Mouse (Mus musculus): ENCODE results near the gene Rara.

- TF ChIP-seq TCF12 (IDR thresholded peaks at IDR 0.05; ENCODE audit: low read depth, low read length) (no peak), CTCF (conservative IDR thresholded peaks at IDR 0.05 in 1 of 2, IDR thresholded peaks at IDR 0.05 in 1 of 2; ENCODE audit: low read depth in 2 of 2, low read length in 2 of 2) (no peak), EP300 (IDR thresholded peaks at IDR 0.05; ENCODE audit: low read length) (no peak), SMC3 (IDR thresholded peaks at IDR 0.05; ENCODE audit: low read depth, low read length) (no peak), POLR2A (IDR thresholded peaks at IDR 0.05; ENCODE audit: low read depth, low read length) (no peak), MAZ (IDR thresholded peaks at IDR 0.05; ENCODE audit: low read depth, low read length) (no peak), USF2 (conservative IDR thresholded peaks at IDR 0.05; ENCODE audit: low read depth, low read length) (no peak), MXI1 (IDR thresholded peaks at IDR 0.05; ENCODE audit: low read depth, low read length) (no peak), CHD2 (IDR thresholded peaks at IDR 0.05; ENCODE audit: low read length) (no peak), ZKSCAN1 (IDR thresholded peaks at IDR 0.05; ENCODE audit: borderline replicate concordance, low read depth, low read length) (no peak), MAFK (IDR thresholded peaks at IDR 0.05; ENCODE audit: insufficient replicate concordance, low read length) (no peak), UBTF (IDR thresholded peaks at IDR 0.05; ENCODE audit: low read depth, low read length) (no peak)
These were observed 46.0 kb downstream of the Rara start for GRCm38 (mm10) chr11:98973584-98973983.

All from CH12.LX (cell line).